Mouse (Mus musculus): ENCODE results near the gene Ccdc102a.
A peak's percentile ranks its signal among the peaks of the same experiment; 100 is the strongest.
"Not testable (repeated sequence)": the region's sequence is repeated elsewhere in the genome, so short reads cannot be mapped to it uniquely, and the experiment has no call there.

The Ccdc102a gene

GRCm38 (mm10) chr8:94875096-94875870 is 42.6 kb downstream of the Ccdc102a start:
- peak; percentile 63 for DNase-seq (ENCODE audit: inconsistent ontology term)

GRCm38 (mm10) chr8:94874358-94874757 is 43.5 kb downstream of the Ccdc102a start:
- DNase-seq (ENCODE audit: inconsistent ontology term): peak; percentile 56

GRCm38 (mm10) chr8:94872576-94872975 is 45.3 kb downstream of the Ccdc102a start:
- DNase-seq (ENCODE audit: inconsistent ontology term): no peak

- no peak for DNase-seq (ENCODE audit: inconsistent ontology term)
Observed at GRCm38 (mm10) chr8:94872156-94872555, 45.7 kb downstream of the Ccdc102a start.

GRCm38 (mm10) chr8:94871108-94871894 is 46.6 kb downstream of the Ccdc102a start:
- peak; percentile 89 for DNase-seq (ENCODE audit: inconsistent ontology term)

GRCm38 (mm10) chr8:94870474-94871107 is 47.3 kb downstream of the Ccdc102a start:
- peak; percentile 92 for DNase-seq (ENCODE audit: inconsistent ontology term)

GRCm38 (mm10) chr8:94870003-94870402 is 47.9 kb downstream of the Ccdc102a start:
- DNase-seq (ENCODE audit: inconsistent ontology term): no peak

- DNase-seq (ENCODE audit: inconsistent ontology term): no peak
Observed at GRCm38 (mm10) chr8:94869146-94869545, 48.8 kb downstream of the Ccdc102a start.

GRCm38 (mm10) chr8:94866921-94867320 is 51.0 kb downstream of the Ccdc102a start:
- no peak for DNase-seq (ENCODE audit: inconsistent ontology term)

GRCm38 (mm10) chr8:94865292-94865691 is 52.6 kb downstream of the Ccdc102a start:
- DNase-seq (ENCODE audit: inconsistent ontology term): peak; percentile 19

GRCm38 (mm10) chr8:94863897-94864673 is 53.8 kb downstream of the Ccdc102a start:
- DNase-seq (ENCODE audit: inconsistent ontology term): no peak

- no peak for DNase-seq (ENCODE audit: inconsistent ontology term)
Observed at GRCm38 (mm10) chr8:94862487-94863220, 55.2 kb downstream of the Ccdc102a start.

- no peak for DNase-seq (ENCODE audit: inconsistent ontology term)
Observed at GRCm38 (mm10) chr8:94861352-94861910, 56.5 kb downstream of the Ccdc102a start.

GRCm38 (mm10) chr8:94857346-94858173 is 60.3 kb downstream of the Ccdc102a start, which contains the start of gene Polr2c:
Gene Polr2c, plus strand, starts transcription at chr8:94857450.
- peak; percentile 90 for DNase-seq (ENCODE audit: inconsistent ontology term)

- no peak for DNase-seq (ENCODE audit: inconsistent ontology term)
Observed at GRCm38 (mm10) chr8:94857011-94857345, 60.9 kb downstream of the Ccdc102a start.

- DNase-seq (ENCODE audit: inconsistent ontology term): not testable (repeated sequence)
Observed at GRCm38 (mm10) chr8:94854761-94855160, 63.1 kb downstream of the Ccdc102a start.

All from Muller cell, postnatal 12 days (primary cell).